Mouse (Mus musculus) c-Kit-positive CD71-negative TER-119-negative erythroid progenitor cells, embryonic 14.5 days (primary cell): ENCODE data around the gene Sumo1.

ENCODE experiments used
- DNase-seq: peaks from one replicate; pipeline ENCODE4 v3.0.0-alpha.2; 2013; ENCODE audit warnings: low read depth

The Sumo1 gene

DNA sequence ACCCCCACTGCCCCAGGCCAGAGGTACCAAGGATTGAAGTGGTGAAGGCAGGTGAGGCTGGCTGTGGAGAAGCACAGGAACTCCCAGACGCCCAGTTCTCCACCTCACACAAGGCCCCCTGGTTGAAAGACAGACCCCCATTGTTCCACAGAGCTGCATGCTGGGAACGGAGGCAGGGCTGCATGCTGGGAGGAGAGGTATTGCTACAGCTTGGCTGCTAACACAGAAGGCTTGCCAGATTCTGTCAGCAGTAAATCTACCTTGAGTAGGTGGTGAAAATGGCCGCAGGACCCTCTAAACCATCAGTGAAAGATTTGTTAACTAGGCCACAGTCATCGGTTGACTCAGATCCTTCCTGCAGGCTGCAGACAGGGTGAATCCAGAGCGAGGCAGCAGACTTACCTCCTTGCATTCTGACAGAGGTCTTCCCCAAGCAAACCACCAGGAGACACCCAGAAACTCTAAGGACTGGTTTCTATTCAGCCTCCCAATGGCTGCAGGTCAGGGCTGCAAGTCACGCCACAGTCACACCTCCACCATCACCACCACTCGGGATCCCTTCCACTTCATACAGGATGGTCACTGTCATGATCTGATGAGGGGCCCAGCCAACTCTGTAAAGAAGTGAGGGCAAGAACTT is 121.5 kb downstream of the Sumo1 start:
- DNase-seq, result no peak

DNA sequence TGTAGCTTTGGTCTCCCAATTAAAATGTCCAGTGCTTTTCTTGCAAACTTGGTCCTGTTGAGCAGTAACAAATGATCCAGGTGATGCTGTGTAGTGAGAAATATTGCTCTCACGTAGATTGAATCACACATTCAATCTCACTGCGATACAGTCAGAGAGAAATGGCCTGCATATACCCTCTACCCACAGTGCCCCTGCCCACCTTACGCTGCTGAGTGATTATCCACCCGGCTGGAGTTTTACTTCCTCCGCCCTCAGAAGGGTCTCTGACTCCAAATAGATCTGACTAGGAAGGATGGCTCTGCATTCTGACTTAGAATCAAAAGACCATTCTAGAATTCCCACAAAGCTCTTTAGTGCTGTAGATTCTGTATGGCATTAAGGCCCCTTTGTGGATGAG is 122.1 kb downstream of the Sumo1 start:
- no peak for DNase-seq

DNA sequence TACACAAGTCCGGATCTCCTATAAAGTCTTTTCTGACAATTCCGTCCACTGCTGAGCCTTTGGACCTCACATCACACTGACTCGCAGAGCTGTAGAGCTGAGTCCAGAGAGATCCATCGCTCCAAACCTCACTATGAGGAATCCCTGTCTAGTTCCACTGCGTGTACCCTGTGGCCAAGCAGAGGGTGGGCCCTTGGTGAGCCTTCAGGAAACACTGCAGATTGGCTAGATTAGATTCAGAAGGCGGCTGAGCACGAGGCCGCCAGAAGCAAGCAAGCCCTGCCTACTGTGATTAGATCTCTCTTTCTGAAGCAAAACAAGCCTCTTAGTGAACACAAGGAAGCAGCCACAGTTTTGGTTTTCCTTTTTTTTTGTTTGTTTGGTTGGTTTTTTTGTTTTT is 126.7 kb downstream of the Sumo1 start:
- no peak for DNase-seq

DNA sequence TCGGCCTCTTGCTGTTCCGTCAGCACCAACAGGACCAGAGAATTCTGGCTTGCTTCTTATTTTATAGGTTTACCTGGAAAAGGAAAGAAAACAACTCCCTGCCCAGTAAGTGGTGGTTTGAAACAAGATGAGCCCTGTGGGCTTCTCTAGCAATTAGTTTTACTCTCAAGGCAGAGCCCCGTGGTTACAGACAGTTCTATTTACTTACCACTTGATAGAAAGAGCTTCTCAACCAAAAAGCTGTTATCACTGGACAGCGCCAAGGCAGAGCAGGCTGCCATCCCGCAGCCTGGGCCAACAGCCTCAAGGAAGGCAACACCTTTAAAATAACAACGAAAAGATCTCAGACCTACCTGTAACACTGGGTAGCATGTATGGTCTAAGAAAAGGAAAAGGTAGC is 128.4 kb downstream of the Sumo1 start:
- no peak for DNase-seq

DNA sequence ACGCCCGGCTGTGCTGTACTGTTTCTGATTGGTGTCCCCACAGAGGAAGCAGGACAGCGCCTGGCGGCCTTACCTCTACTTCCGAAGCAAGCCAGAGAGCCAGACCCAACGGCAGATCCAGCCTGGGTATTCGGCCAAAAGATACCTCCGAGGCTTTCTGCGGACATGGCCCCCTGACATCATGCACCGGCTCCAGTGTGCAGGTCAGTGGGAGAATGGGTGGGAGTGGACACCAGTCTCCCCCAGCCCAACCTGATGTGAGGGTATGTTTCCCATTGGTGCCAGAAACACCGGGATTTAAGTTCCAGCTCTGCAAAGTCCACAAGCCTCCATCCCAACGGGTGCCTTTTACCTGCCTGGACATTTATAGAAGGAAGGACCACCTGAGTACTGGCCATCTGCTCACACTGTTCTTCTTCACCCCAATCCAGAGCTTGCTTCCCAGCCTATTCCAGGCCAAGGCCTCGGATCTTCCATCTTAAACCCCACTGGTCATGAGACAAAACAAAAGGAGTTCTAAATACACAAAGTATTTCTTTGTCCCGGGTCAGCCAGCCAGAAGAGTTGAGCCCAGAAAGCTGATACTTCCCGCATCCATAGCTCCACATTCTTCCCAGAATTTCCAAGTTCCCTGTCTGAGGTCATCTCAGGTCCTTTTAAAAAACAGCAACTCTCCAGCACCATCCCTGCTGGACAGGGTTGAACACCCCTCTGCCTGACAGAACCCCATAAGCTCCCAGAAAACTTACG is 129.2 kb downstream of the Sumo1 start:
- DNase-seq, result no peak

DNA sequence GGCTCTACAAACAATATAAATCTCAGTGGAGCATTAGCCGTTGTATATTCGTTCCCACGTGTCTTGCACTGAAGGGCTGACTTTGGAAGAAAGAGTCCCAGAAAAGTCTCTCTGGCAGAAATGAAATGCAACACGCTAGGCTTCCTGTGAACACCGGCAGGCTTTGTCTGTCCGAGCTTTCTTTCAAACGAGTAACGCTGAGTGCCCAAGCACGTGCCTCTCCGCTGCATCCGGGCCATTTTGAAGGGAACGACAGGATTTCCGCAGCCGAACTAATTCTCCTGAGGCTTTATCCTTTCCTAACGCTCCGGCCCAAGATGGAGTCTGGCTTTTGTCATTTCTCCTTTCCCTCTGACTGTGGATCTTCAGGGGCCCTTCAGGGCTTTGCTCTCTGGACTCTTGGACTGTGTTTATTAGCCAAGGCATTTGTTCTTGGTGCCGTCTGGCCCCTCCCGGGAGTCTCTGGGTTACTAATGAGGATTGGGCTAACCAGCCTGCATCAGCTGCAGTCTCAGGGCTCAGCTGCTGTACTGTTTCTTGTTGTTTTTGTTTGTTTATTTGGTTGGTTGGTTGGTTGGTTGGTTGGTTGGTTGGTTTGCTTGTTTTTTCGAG is 130.0 kb downstream of the Sumo1 start:
- DNase-seq, result no peak

DNA sequence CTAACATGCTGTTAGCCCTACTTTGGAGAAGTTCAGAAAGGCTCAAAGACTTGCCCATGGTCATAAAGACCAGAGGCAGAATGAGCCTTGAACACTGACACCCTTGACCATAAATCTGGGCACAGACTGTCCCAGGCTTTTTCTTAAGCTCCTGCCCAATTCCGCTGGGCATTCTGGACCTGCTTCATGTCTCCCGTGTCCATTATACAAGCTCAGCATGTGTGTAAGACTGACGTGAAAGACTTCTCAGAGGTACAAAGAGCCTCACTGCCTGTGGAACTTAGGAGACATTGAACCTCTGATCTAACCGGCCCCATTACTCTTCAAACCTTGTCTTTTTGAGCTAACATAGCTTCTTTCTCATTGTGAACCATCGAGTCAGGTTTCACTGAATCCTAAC is 132.3 kb downstream of the Sumo1 start:
- DNase-seq, result no peak
